Mouse (Mus musculus): ENCODE results near the gene Klhl2. TPM values are rescaled to one million over a fixed set of nuclear protein-coding genes. Genes with fewer than 3 reads are reported as not detected.

The Klhl2 gene
- total RNA-seq, 2 experiments from 2014 or later: 7.9 to 10.0 TPM

GRCm38 (mm10) chr8:64832581-64833135, 17.2 kb downstream of the Klhl2 start:
- DNase-seq (ENCODE audit: low spot score in 2 of 2): no peak

- DNase-seq (ENCODE audit: low spot score in 2 of 2): no peak
Observed at GRCm38 (mm10) chr8:64831656-64832055, 18.2 kb downstream of the Klhl2 start.

GRCm38 (mm10) chr8:64829921-64830320, 19.9 kb downstream of the Klhl2 start:
- DNase-seq (ENCODE audit: low spot score in 2 of 2): no peak

- DNase-seq (ENCODE audit: low spot score in 2 of 2): no peak
Observed at GRCm38 (mm10) chr8:64829391-64829790, 20.4 kb downstream of the Klhl2 start.

GRCm38 (mm10) chr8:64828466-64828865, 21.4 kb downstream of the Klhl2 start:
- no peak for DNase-seq (ENCODE audit: low spot score in 2 of 2)

- no peak for DNase-seq (ENCODE audit: low spot score in 2 of 2)
Observed at GRCm38 (mm10) chr8:64827356-64827755, 22.5 kb downstream of the Klhl2 start.

- DNase-seq (ENCODE audit: low spot score in 2 of 2): no peak
Observed at GRCm38 (mm10) chr8:64826461-64826860, 23.4 kb downstream of the Klhl2 start.

- DNase-seq (ENCODE audit: low spot score in 2 of 2): no peak
Observed at GRCm38 (mm10) chr8:64823905-64824304, 25.9 kb downstream of the Klhl2 start.

GRCm38 (mm10) chr8:64820940-64821339, 28.9 kb downstream of the Klhl2 start:
- DNase-seq (ENCODE audit: low spot score in 2 of 2): no peak

- DNase-seq (ENCODE audit: low spot score in 2 of 2): no peak
Observed at GRCm38 (mm10) chr8:64811790-64812189, 38.0 kb downstream of the Klhl2 start.

GRCm38 (mm10) chr8:64811083-64811482, 38.7 kb downstream of the Klhl2 start:
- no peak for DNase-seq (ENCODE audit: low spot score in 2 of 2)

- DNase-seq (ENCODE audit: low spot score in 2 of 2): no peak
Observed at GRCm38 (mm10) chr8:64806558-64806957, 43.3 kb downstream of the Klhl2 start.

- DNase-seq (ENCODE audit: low spot score in 2 of 2): no peak
Observed at GRCm38 (mm10) chr8:64804971-64805370, 44.8 kb downstream of the Klhl2 start.

GRCm38 (mm10) chr8:64799306-64799705, 50.5 kb downstream of the Klhl2 start:
- DNase-seq (ENCODE audit: low spot score in 2 of 2): no peak

GRCm38 (mm10) chr8:64798503-64798902, 51.3 kb downstream of the Klhl2 start:
- no peak for DNase-seq (ENCODE audit: low spot score in 2 of 2)

- DNase-seq (ENCODE audit: low spot score in 2 of 2): no peak
Observed at GRCm38 (mm10) chr8:64797751-64798150, 52.1 kb downstream of the Klhl2 start.

GRCm38 (mm10) chr8:64791250-64791881, 58.5 kb downstream of the Klhl2 start:
- DNase-seq (ENCODE audit: low spot score in 2 of 2): no peak

GRCm38 (mm10) chr8:64790418-64790817, 59.4 kb downstream of the Klhl2 start:
- no peak for DNase-seq (ENCODE audit: low spot score in 2 of 2)

- DNase-seq (ENCODE audit: low spot score in 2 of 2): peak in 1 of 2 experiments; percentile 25
Observed at GRCm38 (mm10) chr8:64788715-64789114, 61.1 kb downstream of the Klhl2 start.

- DNase-seq (ENCODE audit: low spot score in 2 of 2): no peak
Observed at GRCm38 (mm10) chr8:64786801-64787200, 63.0 kb downstream of the Klhl2 start.

- DNase-seq (ENCODE audit: low spot score in 2 of 2): no peak
Observed at GRCm38 (mm10) chr8:64784235-64784634, 65.6 kb downstream of the Klhl2 start.

- DNase-seq (ENCODE audit: low spot score in 2 of 2): no peak
Observed at GRCm38 (mm10) chr8:64781947-64782346, 67.9 kb downstream of the Klhl2 start.

- no peak for DNase-seq (ENCODE audit: low spot score in 2 of 2)
Observed at GRCm38 (mm10) chr8:64777925-64778324, 71.9 kb downstream of the Klhl2 start.
